Mouse (Mus musculus) CH12.LX (cell line): Measurements from ENCODE around the gene Alcam.

Source experiments
- CTCF ChIP-seq, 2 experiments: IDR thresholded peaks in 1 of 2; conservative IDR thresholded peaks in 1 of 2; 2 replicates each; pipeline ENCODE4 v1.5.1; 2011 to 2012; ENCODE audit warnings: low read depth in 2 of 2, low read length in 2 of 2, improper control_type of control experiment in 1 of 2, inconsistent platforms in 1 of 2, mild to moderate bottlenecking in 1 of 2, moderate library complexity in 1 of 2
- EP300 ChIP-seq: IDR thresholded peaks from 2 replicates; pipeline ENCODE4 v1.6.1; 2011; ENCODE audit warnings: low read length, improper control_type of control experiment
- HCFC1 ChIP-seq: IDR thresholded peaks from 2 replicates; pipeline ENCODE4 v1.6.1; 2012; ENCODE audit warnings: low read depth, mild to moderate bottlenecking, inconsistent platforms, low read length, improper control_type of control experiment
- MAX ChIP-seq: IDR thresholded peaks from 2 replicates; pipeline ENCODE4 v1.6.1; 2011; ENCODE audit warnings: low read length, improper control_type of control experiment
- MEF2A ChIP-seq: IDR thresholded peaks from 2 replicates; pipeline ENCODE4 v1.6.1; 2014; ENCODE audit warnings: low read depth, mild to moderate bottlenecking, inconsistent platforms, low read length, improper control_type of control experiment, borderline replicate concordance
- MYC ChIP-seq: IDR thresholded peaks from 2 replicates; pipeline ENCODE4 v1.6.1; 2011; ENCODE audit warnings: low read depth, mild to moderate bottlenecking, improper control_type of control experiment, low read length
- POLR2A ChIP-seq: IDR thresholded peaks from 2 replicates; pipeline ENCODE4 v1.6.1; 2011; ENCODE audit warnings: low read depth, mild to moderate bottlenecking, improper control_type of control experiment, low read length
- SMC3 ChIP-seq: IDR thresholded peaks from 2 replicates; pipeline ENCODE4 v1.6.1; 2011; ENCODE audit warnings: low read depth, low read length, improper control_type of control experiment
- USF2 ChIP-seq: conservative IDR thresholded peaks from 2 replicates; pipeline ENCODE4 v1.6.1; 2011; ENCODE audit warnings: low read depth, low read length, improper control_type of control experiment
- ZMIZ1 ChIP-seq: IDR thresholded peaks from 2 replicates; pipeline ENCODE4 v1.6.1; 2012; ENCODE audit warnings: low read depth, mild to moderate bottlenecking, inconsistent platforms, low read length, improper control_type of control experiment
- ZNF384 ChIP-seq: IDR thresholded peaks from 2 replicates; pipeline ENCODE4 v1.6.1; 2012; ENCODE audit warnings: low read depth, low read length, improper control_type of control experiment, inconsistent platforms

GRCm38 (mm10) chr16:52417982-52418381 is 35.9 kb downstream of the Alcam start:
- TF ChIP-seq SMC3 (no peak), HCFC1 (no peak), EP300 (no peak), POLR2A (no peak), ZMIZ1 (no peak), USF2 (no peak), MYC (no peak), CTCF (conservative IDR thresholded peaks at IDR 0.05 in 1 of 2, IDR thresholded peaks at IDR 0.05 in 1 of 2; ENCODE audit: low read depth in 2 of 2, low read length in 2 of 2) (no peak), MAX (no peak), MEF2A (no peak), ZNF384 (no peak)
